Mouse (Mus musculus): ENCODE measurements around the gene P2rx6.

- no peak for TF ChIP-seq CTCF (IDR thresholded peaks at IDR 0.05; ENCODE audit: low read depth, low read length)
- TF ChIP-seq TAL1 (conservative IDR thresholded peaks at IDR 0.05; ENCODE audit: low read depth, low read length): no peak
Observed at GRCm38 (mm10) chr16:17542632-17543031, 19.1 kb upstream of the P2rx6 start.
